Comparison of ENCODE assay signal across 20 mouse cellular contexts in genomic region chr1:163616596-163616995, GRCm38 (mm10).
DNase-seq lines count a peak whose midpoint lies in the region; ATAC-seq and TF ChIP-seq lines count a peak whose summit lies in the region.
"Had no signal": no experiment of that assay in that cellular context is flagged by ENCODE, and none has a peak within 500 bp of the region (broad histone marks: within the 10 kb centered on the region; RNA-seq: fewer than 3 reads in every experiment).

No protein-coding gene starts in this region.

- ATAC-seq in forebrain, embryonic 14.5 days: no peak
- ATAC-seq in lung, embryonic 14.5 days (ENCODE audit: insufficient read depth): peak; percentile 82
- no peak for ATAC-seq in midbrain, postnatal 0 days (ENCODE audit: low FRiP score)
- no peak for ATAC-seq in midbrain, embryonic 13.5 days
- ATAC-seq: activated CD4-positive, CD25-positive, alpha-beta regulatory T cell, adult 4 months; forebrain, embryonic 15.5 days; hindbrain, embryonic 16.5 days; Patski had no signal

- H3K27ac ChIP-seq in forebrain, embryonic 14.5 days (ENCODE audit: low read depth, low read length): no peak overlapping the region
- no peak overlapping the region for H3K27ac ChIP-seq in forebrain, embryonic 10.5 days
- H3K27ac ChIP-seq in lung, embryonic 14.5 days (ENCODE audit: low read depth): no peak overlapping the region
- no peak overlapping the region for H3K27ac ChIP-seq in midbrain, postnatal 0 days (ENCODE audit: low read depth, low read length)
- H3K27ac ChIP-seq in midbrain, embryonic 13.5 days: no peak overlapping the region
- H3K27ac ChIP-seq: embryonic facial prominence, embryonic 13.5 days; forebrain, embryonic 15.5 days; heart, embryonic 13.5 days had no signal

- H3K9ac ChIP-seq in forebrain, embryonic 14.5 days (ENCODE audit: low read length): no peak overlapping the region
- H3K9ac ChIP-seq in lung, embryonic 14.5 days: no peak overlapping the region
- H3K9ac ChIP-seq in midbrain, postnatal 0 days (replicated peaks; ENCODE audit: low read length, poor library complexity, severe bottlenecking): no peak overlapping the region
- no peak overlapping the region for H3K9ac ChIP-seq in midbrain, embryonic 13.5 days (replicated peaks)
- H3K9ac ChIP-seq: embryonic facial prominence, embryonic 13.5 days; forebrain, embryonic 15.5 days; heart, embryonic 13.5 days had no signal

- H3K9me3 ChIP-seq in forebrain, embryonic 14.5 days (replicated peaks; ENCODE audit: control insufficient read depth, low read length): no peaks in the 10 kb centered on the region
- no peaks in the 10 kb centered on the region for H3K9me3 ChIP-seq in forebrain, embryonic 10.5 days
- H3K9me3 ChIP-seq in lung, embryonic 14.5 days (ENCODE audit: low read depth, low read length): no peaks in the 10 kb centered on the region
- no peaks in the 10 kb centered on the region for H3K9me3 ChIP-seq in midbrain, postnatal 0 days (ENCODE audit: low read length)
- H3K9me3 ChIP-seq in midbrain, embryonic 13.5 days: no peaks in the 10 kb centered on the region
- H3K9me3 ChIP-seq: embryonic facial prominence, embryonic 13.5 days; forebrain, embryonic 15.5 days; heart, embryonic 13.5 days had no signal

- H3K4me1 ChIP-seq in forebrain, embryonic 14.5 days (ENCODE audit: control insufficient read depth, insufficient read depth, low read length): no peaks in the 10 kb centered on the region
- H3K4me1 ChIP-seq in forebrain, embryonic 10.5 days: 0 out of 2 replicates have a peak, but pooled peaks cover 5% of the 10 kb centered on the region
- 0 out of 2 replicates have a peak, but pooled peaks cover 3% of the 10 kb centered on the region for H3K4me1 ChIP-seq in lung, embryonic 14.5 days (ENCODE audit: insufficient read depth)
- no peaks in the 10 kb centered on the region for H3K4me1 ChIP-seq in lung, adult 2 months (ENCODE audit: control insufficient read depth, insufficient read depth, low read length)
- no peaks in the 10 kb centered on the region for H3K4me1 ChIP-seq in midbrain, postnatal 0 days (ENCODE audit: insufficient read depth, low read length)
- no peaks in the 10 kb centered on the region for H3K4me1 ChIP-seq in midbrain, embryonic 13.5 days (replicated peaks)
- H3K4me1 ChIP-seq: forebrain, embryonic 15.5 days had no signal

- 55% methylated on average over 3 of the region's 3 CpGs for WGBS in forebrain, embryonic 14.5 days
- WGBS in forebrain, embryonic 10.5 days: 93% methylated on average over 3 of the region's 3 CpGs
- WGBS in lung, embryonic 14.5 days: 30% methylated on average over 3 of the region's 3 CpGs
- 29% methylated on average over 3 of the region's 3 CpGs for WGBS in lung, adult 2 months
- WGBS in midbrain, postnatal 0 days: 67% methylated on average over 3 of the region's 3 CpGs
- WGBS in midbrain, embryonic 13.5 days: 87% methylated on average over 3 of the region's 3 CpGs

- H3K36me3 ChIP-seq in forebrain, embryonic 14.5 days (ENCODE audit: control insufficient read depth, insufficient read depth, low read length): no peaks in the 10 kb centered on the region
- no peaks in the 10 kb centered on the region for H3K36me3 ChIP-seq in forebrain, embryonic 10.5 days (replicated peaks)
- H3K36me3 ChIP-seq in lung, embryonic 14.5 days (ENCODE audit: insufficient read depth): no peaks in the 10 kb centered on the region
- H3K36me3 ChIP-seq in midbrain, postnatal 0 days (ENCODE audit: insufficient read depth, low read length): no peaks in the 10 kb centered on the region
- no peaks in the 10 kb centered on the region for H3K36me3 ChIP-seq in midbrain, embryonic 13.5 days
- H3K36me3 ChIP-seq: embryonic facial prominence, embryonic 13.5 days; forebrain, embryonic 15.5 days; heart, embryonic 13.5 days had no signal

- no peak overlapping the region for H3K4me2 ChIP-seq in forebrain, embryonic 14.5 days (ENCODE audit: low read length)
- no peak overlapping the region for H3K4me2 ChIP-seq in lung, embryonic 14.5 days
- H3K4me2 ChIP-seq in midbrain, postnatal 0 days (ENCODE audit: low read depth, low read length, poor library complexity, severe bottlenecking): no peak overlapping the region
- no peak overlapping the region for H3K4me2 ChIP-seq in midbrain, embryonic 13.5 days (replicated peaks)
- H3K4me2 ChIP-seq: embryonic facial prominence, embryonic 13.5 days; forebrain, embryonic 15.5 days; heart, embryonic 13.5 days had no signal

- peak; percentile 57 for DNase-seq in forebrain, embryonic 14.5 days (ENCODE audit: low spot score)
- DNase-seq in forebrain, embryonic 10.5 days (ENCODE audit: extremely low spot score, low spot score): no peak
- DNase-seq in lung, embryonic 14.5 days: peak; percentile 88
- no peak for DNase-seq in lung, adult 2 months
- peak; percentile 2 for DNase-seq in midbrain, postnatal 0 days (ENCODE audit: low spot score)
- no peak for DNase-seq in embryo, embryonic 9.5 days (ENCODE audit: extremely low spot score)
- DNase-seq: adrenal gland, postnatal 14 days; cerebellum, adult 2 months; cerebellum, postnatal 10 days; embryo, embryonic 11 days; gastrocnemius, postnatal 36 days; heart, adult 11 months; heart, postnatal 10 days had no signal

- no peaks in the 10 kb centered on the region for H3K27me3 ChIP-seq in forebrain, embryonic 14.5 days (replicated peaks; ENCODE audit: control insufficient read depth, insufficient read depth, low read length)
- no peaks in the 10 kb centered on the region for H3K27me3 ChIP-seq in forebrain, embryonic 10.5 days (ENCODE audit: poor library complexity, severe bottlenecking)
- no peaks in the 10 kb centered on the region for H3K27me3 ChIP-seq in lung, embryonic 14.5 days (ENCODE audit: insufficient read depth, low read length)
- no peaks in the 10 kb centered on the region for H3K27me3 ChIP-seq in midbrain, postnatal 0 days (ENCODE audit: insufficient read depth, low read length)
- no peaks in the 10 kb centered on the region for H3K27me3 ChIP-seq in midbrain, embryonic 13.5 days
- H3K27me3 ChIP-seq: embryonic facial prominence, embryonic 13.5 days; forebrain, embryonic 15.5 days; heart, embryonic 13.5 days; Patski had no signal

- no peak overlapping the region for H3K4me3 ChIP-seq in forebrain, embryonic 14.5 days (ENCODE audit: low read depth, low read length)
- no peak overlapping the region for H3K4me3 ChIP-seq in forebrain, embryonic 10.5 days
- H3K4me3 ChIP-seq in lung, embryonic 14.5 days (ENCODE audit: low read depth, low read length): no peak overlapping the region
- no peak overlapping the region for H3K4me3 ChIP-seq in lung, adult 2 months (replicated peaks; ENCODE audit: extremely low read depth, low read depth, low read length)
- H3K4me3 ChIP-seq in midbrain, postnatal 0 days (ENCODE audit: low read depth, low read length): no peak overlapping the region
- H3K4me3 ChIP-seq in midbrain, embryonic 13.5 days (replicated peaks): no peak overlapping the region
- H3K4me3 ChIP-seq: embryonic facial prominence, embryonic 13.5 days; forebrain, embryonic 15.5 days; heart, embryonic 13.5 days had no signal

- TF ChIP-seq CTCF in lung, embryonic 14.5 days (IDR thresholded peaks at IDR 0.05; ENCODE audit: low read depth): no peak
- TF ChIP-seq CTCF in lung, adult 2 months (IDR thresholded peaks at IDR 0.05; ENCODE audit: insufficient read depth, low read length): no peak
- TF ChIP-seq CTCF in midbrain, postnatal 0 days (IDR thresholded peaks at IDR 0.05): no peak

- no peak for TF ChIP-seq POLR2A in lung, adult 2 months (IDR thresholded peaks at IDR 0.05; ENCODE audit: borderline replicate concordance, extremely low read depth, low read depth, low read length)

Comparison
In these comparisons a context has a peak if more than half of its experiments do, and no peak if none do; other contexts are left out.
1. DNase-seq: peak in forebrain, embryonic 14.5 days (single experiment), lung, embryonic 14.5 days (single experiment) and midbrain, postnatal 0 days (single experiment); none in forebrain, embryonic 10.5 days (single experiment), lung, adult 2 months (single experiment) and embryo, embryonic 9.5 days (single experiment).